Mouse (Mus musculus): ENCODE measurements around the gene Grap.

DNA sequence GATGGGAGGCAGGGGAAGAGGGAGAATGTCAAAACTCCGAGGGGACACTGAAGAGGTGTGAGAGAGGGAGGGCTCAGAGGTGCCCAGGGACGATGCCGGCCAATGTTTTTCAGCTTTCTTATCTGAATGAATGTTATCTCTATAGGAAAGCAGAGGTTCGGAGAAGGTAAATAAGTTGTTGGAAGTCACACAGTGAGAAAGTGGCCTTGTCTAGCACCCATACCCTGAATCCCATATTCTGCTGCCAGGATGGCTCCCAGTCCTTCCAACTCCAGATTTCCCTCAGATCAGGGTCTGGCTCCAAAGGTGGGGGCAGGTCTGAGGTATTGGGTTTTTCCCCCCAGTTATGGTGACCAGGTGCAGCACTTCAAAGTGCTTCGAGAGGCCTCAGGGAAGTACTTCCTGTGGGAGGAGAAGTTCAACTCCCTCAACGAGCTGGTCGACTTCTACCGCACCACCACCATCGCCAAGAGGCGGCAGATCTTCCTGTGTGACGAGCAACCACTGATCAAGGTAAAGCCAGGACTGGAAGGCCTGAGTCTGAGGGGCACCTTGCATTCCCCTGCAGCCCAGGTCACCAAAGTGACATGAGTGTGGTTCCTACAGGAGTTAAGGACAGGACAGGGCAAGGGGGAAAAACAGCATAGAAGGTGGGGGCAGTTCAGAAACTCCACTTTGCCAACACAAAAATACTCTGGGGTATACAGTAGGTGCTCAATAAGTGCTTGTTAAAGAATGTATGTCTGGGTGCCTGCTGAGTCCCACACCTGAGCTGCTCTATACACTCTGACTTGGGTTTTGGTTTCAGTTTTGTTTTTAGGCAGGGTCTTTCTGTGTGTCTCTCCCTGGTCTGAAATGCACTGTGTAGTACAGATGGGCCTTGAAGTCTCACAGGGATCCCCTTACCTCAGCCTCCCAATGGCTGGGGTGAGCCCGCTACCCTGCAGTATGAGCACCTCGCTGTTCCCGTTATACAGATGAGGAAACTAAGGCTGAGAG is 16.7 kb downstream of the Grap start:
- no peak for TF ChIP-seq CTCF (IDR thresholded peaks at IDR 0.05)
- TF ChIP-seq EP300 (IDR thresholded peaks at IDR 0.05), result no peak
